Mouse (Mus musculus) ovary, postnatal 10 days (tissue): ENCODE measurements at regions not wholly inside any gene's neighbourhood (a gene's known extent, or its start where the extent isn't known, plus 50 kb on each side); places are given as distances from the start of the nearest gene placed in this dataset.

Experiments used
- DNase-seq: peaks from one replicate; pipeline ENCODE4 v3.0.0; 2022; ENCODE audit warnings: low spot score

- no peak for DNase-seq
These were observed 1789.0 kb upstream of the Gm7489 start for GRCm38 (mm10) chr15:52095629-52096190.

GRCm38 (mm10) chr15:52108761-52109160 lies 1775.9 kb upstream of the Gm7489 start:
- DNase-seq, result no peak

GRCm38 (mm10) chr15:52114368-52115036 lies 1770.2 kb upstream of the Gm7489 start:
- DNase-seq, result no peak

GRCm38 (mm10) chr15:52136693-52137092 lies 1748.0 kb upstream of the Gm7489 start:
- DNase-seq, result no peak

DNA sequence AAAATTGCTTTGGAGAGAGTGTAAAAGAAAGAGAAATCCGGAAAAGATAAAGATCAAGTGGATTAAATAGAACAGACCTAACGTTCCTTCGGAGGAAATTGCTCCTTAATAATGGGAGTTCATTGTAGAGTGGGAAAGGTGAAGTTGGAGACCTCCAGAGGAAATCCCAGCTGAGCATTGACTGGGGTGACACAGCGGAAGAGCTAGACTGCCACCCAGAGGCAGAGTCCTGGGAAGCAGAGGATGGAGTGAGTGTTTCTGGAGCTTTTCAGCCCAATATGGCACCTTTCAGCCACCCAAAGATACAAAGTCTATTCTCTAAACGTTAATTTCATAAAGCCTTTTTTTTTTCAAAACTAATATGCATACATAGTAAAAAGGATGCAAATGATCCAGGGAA lies 1731.3 kb upstream of the Gm7489 start:
- no peak for DNase-seq

GRCm38 (mm10) chr15:52155784-52156183 lies 1728.9 kb upstream of the Gm7489 start:
- DNase-seq, result no peak

GRCm38 (mm10) chr15:52156779-52157178 lies 1727.9 kb upstream of the Gm7489 start:
- no peak for DNase-seq

- peak; percentile 38 for DNase-seq
These were observed 1724.3 kb upstream of the Gm7489 start for GRCm38 (mm10) chr15:52160181-52161088.

GRCm38 (mm10) chr15:52161089-52161442 lies 1723.6 kb upstream of the Gm7489 start:
- DNase-seq, result no peak

DNA sequence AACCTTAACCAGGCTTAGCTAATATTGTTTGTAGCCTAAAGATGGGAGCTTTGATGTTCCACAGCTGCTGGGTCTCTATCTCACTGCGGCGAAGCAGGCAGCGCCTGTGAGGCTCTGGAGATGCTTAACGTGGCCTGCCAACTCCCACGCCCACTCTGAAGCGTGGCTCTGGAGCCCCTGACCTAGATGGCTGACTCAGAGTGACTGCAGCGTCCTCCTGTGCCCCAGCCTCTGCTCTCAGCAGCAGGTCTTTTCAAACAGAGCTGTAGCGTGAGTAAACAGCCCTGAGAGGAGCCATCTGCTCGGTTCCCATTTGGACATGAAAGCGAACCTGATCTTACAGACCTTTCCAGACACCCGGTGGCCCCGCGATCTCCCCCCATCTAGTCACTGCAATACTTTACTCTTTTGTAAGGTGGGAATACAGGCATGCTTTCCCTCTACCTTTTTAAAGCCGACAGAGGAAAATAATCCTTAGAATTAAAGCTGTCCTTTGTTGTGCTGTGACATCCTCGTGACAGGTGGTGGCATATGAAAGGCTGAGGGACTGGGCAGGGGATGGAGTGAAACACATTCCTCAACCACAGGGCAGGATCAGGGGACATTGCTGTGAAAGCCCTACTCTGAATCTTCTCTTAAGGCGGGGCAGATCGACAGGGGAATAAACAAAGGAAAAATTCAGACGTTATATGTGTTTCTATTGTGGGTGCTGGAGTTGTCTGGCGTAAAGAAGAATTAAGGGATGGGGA lies 1723.0 kb upstream of the Gm7489 start:
- no peak for DNase-seq

DNA sequence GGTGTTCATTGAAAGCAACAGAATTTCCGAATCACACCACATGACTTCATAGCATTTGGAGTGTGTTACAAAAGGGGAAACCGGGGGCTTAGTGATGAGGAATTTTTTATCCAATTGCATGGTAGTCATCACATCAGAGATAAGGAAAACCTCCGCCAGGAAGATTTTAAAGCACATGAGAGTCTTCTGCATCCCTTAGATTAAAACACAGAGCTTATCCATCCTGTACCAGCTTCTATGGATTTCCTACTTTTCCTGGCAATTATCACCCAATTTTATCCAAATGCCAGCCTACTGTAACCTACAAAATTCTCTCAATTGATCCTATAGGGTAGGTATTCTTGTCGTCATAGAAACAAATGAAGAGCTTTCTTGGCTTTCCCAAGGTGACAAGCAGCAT lies 1718.6 kb upstream of the Gm7489 start:
- no peak for DNase-seq

DNA sequence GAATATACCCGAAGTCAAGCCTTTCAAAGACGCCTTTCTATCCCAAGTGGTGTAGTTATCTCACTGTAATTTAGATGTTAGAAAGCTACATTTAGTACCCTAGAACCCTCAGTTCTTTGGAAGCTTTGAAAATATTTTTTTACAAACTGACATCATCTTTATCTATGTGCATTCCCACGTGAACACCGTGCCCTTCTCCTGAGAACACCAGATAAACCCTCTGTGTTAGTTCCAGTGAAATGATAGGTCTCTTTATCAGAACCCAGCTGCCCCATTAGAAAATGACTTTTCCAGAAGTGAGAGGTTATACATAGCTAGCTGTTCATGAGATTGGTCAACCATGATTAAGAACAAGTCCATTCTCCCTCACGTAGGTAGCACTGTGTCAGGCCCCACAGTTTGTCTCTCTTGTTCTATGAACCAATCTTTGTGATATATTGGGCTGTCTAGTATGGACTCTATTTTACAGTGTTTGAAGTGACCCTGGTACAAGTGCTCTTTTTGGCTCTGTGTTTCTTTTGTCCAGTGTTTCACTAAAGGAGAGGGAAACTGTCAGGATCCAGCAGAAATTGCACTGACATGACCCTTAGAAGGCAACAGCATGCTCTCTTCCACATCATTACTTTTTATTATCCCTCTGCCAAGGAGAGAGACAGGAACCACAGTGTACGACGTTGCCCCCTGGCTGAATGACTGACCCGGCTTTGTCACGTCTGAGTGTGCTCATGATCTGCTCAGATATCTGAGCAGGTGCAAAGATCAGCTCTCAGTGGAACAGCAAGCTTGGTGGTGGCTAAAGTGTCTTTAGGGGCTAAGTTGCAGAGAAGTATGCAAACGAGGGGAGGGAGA lies 1717.9 kb upstream of the Gm7489 start:
- DNase-seq, result no peak

DNA sequence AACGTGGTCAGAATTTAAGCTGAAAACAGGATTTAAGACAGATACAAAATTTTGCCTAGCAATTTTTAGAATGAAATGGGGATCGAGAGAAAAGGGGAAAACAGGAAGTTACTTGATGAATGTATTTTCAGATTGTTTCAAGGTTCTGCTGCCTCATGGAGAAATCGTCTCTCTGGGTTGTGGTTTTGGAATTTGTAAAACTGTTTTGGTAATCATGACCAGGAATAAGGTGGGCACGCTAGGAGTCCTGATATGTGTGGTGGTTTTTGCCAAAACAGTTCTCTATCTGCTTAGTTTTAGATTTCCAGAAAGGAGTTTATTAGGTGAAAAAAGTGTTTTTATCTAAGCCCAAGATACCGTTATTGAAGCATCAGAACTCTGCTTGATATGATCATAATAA lies 1716.9 kb upstream of the Gm7489 start:
- no peak for DNase-seq

DNA sequence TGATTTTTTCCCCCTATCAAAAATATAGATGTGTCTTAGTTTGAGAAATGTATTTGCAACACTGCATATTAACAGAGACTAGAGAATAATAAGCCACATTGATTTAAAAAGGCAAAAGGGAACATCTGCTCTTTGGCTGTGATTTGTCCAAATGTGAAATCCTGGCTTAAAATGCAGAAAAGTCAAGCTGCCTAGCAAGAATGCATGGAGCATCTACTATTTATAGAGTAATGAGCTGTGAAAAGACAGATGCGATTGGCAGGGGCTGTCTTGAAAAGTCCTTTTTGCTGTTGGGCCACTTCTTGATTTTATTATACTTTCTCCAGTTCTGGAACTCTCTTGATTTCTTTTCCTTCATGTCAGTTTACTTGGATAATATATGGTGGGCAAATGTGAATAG lies 1707.8 kb upstream of the Gm7489 start:
- DNase-seq, result no peak

DNA sequence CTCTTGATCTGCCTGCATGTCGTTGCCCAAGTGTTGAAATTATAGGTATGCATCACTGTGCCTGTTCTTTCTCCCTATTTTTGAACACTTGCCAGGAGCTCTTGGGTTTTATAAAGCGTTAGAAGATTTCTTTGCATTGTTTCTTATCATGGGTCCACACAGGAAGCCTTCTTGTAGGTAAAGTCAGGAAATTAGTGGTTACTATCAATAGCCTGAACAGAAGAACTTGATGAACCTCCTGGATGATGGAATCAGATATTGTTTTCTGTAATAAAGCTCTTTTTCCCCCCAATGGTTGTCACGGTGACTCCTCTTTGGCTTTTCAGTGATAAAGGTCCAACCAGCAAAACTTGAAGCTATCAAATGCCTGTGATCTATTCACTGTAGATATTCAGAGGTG lies 1706.0 kb upstream of the Gm7489 start:
- no peak for DNase-seq

DNA sequence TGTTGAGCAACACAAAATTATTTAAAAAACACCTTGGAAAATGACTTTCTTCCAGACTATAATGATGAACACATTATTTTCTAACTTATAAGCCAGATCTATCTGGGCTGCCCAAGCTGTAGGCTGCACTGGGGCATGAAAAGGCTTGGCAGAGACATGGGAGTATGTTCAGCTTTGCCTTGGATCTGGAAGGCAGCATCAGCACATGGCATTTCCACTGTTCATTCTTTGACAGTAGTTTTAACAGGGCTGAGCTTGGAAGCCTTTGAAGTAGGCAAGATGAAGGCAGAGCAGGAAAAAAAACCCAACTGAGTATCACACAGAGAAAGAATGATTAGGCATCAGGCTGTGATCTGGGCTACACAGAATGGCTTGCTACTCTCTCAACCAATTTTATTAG lies 1705.3 kb upstream of the Gm7489 start:
- DNase-seq, result no peak

- DNase-seq, result no peak
These were observed 1693.5 kb upstream of the Gm7489 start for GRCm38 (mm10) chr15:52191176-52191575.

GRCm38 (mm10) chr15:52207271-52207670 lies 1677.4 kb upstream of the Gm7489 start:
- no peak for DNase-seq

DNA sequence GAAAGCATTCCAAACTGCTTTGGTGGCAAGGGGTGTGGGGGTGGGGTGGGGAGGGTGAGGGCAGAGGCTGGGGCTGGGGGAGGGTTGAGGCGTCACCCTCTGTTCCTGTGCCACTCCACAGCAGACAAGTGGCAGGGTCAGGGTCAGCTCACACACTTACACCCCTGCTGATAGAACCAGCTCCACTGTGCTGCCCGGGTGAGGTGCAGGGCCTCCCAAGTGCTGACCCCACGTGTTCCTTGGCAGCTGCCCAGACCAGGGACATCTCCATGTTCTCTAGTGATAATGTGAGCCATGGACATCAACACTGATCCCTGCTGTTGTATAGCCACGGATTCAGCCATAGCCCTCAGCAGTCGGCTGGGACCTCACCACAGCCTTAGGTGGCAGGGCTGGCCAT lies 1652.3 kb upstream of the Gm7489 start:
- DNase-seq, result no peak

GRCm38 (mm10) chr15:52236220-52236619 lies 1648.5 kb upstream of the Gm7489 start:
- DNase-seq, result no peak

- no peak for DNase-seq
These were observed 1641.8 kb upstream of the Gm7489 start for GRCm38 (mm10) chr15:52242890-52243289.
